Mouse (Mus musculus) 3134 (cell line): Measurements from ENCODE around the gene Krt33a.

Source experiments
- DNase-seq: peaks from one replicate; pipeline ENCODE4 v3.0.0-alpha.2; 2011; ENCODE audit warnings: low spot score; ENCODE audit not compliant: insufficient read length; ENCODE audit errors: extremely low read depth

Gene Krt33a

DNA sequence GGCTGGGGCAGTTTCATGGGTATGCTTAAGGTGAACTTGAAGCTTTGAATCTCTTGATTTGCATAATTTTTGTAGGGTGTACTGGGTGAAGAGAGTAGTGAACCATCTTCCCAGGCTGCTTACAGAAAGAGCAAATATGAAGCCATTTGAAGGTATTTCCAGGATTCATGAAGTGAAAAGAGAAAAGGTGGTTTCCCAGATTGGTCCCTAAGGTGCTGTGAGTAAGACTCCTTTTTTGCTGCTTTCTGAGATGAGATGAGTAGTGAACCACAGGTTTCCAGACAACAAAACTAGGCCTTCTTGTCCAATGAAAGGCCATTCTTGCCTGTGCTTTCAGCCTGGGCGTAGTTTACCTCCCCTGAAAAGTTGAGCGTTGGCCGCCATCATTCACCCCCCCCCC is 27.5 kb downstream of the Krt33a start:
- DNase-seq = no peak

DNA sequence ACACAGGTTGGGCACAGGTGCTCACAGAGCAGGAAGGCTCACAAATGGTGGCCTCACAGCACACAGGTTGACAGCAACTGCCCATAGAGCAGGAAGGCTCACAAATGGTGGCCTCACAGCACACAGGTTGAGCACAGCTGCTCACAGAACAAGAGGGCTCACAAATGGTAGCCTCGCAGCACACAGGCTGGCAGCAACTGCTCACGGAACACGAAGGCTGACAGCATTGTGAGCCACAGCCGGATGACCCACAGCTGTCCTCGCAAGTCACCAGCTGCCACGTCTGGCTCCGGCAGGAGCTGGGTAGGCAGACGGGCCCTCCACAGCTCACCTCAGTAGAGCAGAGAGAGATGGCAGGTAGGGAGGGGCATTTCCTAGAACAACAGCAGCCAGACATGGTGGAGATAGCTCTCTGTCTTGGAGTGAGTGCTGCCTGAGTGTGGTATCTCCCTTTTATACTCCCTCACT is 29.8 kb downstream of the Krt33a start, which contains the start of gene Krtap16-1:
TSS of gene Krtap16-1 (minus strand) at position 418 of the 468 bp plus-strand sequence.
- no peak for DNase-seq

DNA sequence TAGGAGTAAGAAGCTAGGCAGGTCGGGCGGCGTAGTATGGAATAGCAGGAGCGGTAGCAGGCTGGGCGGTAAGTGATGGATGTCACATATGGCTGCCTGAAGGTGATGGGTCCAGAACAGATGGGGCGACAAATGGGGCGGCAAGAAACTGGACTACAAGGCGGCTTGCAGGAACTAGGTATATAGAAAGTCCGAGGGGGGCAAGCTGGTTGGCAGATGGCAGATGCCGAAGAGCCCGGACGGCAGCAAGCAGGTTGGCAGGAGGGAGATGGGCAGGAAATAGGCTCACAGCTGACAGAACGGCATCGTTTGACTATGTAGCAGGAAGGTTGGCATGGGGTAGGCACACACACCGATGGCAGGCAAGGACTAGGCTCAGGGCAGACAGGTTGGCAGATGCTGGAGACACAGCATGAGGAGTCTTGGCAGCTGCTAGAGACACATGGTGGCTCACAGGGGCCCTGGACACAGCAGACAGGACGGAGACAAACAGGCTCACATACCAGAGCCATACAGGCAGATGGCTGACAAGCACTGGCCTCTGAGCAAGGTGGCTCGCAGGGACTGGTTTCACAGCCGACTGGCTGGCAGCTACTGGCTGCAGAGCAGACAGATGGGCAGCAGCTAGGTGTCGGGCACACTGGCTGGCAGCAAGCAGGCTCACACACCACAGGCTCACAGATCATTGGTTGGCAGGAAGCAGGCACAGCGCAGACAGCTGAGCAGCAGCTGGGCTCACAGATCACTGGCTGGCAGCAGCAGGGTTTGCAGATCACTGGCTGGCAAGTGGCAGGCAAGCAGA is 30.5 kb downstream of the Krt33a start:
- DNase-seq = no peak

DNA sequence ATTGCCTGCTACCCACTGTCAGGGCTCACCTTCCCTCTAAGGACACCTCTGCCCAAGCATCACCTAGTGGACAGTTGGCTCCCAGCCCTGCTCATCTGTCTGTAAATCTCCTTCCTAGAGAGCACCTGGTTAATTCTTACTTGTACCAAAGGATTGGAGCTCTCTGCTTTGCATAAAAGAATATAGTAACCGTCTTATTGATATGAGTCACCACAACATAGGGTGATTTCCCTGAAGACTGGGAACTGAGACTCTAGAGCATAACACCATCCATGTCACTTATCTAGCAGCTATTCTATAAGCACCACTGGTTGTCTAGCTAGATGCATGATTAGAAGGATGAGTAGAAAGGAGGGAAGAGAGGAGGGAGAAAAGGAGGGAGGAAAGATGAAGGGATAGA is 32.6 kb downstream of the Krt33a start:
- DNase-seq = no peak

DNA sequence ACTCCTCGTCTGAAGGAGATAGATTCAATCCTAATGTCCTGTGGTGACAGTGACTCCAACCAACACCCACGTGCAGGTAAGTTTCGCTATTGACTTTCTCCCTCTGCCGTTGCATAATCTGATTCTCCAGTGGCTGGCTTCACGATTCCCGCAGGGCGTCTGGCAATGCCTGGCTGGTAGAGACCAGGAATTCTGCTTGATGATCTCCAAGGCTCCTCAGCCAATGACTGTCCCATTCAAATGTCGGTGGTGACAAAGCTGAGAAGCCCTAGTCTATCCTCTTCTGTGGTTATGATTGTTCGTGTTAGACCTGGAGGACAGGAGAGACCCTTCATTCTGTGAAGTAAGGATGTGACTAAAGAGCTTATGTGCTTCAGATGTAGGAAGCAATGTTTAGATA is 33.3 kb downstream of the Krt33a start:
- no peak for DNase-seq

DNA sequence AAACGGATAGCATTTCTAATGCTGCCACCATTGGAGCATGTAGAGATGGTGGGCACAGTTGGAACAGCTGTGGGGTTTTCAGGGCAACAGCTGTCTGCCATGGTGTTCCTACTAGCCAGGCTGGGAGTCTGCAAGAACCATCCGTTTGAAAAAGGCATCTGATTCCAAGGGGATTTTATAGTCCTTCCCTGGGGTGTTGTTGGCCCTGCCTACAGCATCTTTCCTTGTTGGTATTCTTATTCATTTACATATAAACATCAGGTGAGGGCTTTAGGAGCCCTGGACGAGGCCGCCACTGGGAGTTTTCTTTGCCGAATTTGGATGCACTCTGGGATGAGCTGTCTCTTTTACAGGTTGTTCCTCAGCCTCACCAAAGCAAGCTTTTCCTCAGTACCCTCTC is 37.1 kb downstream of the Krt33a start, which contains the start of gene Krtap29-1:
TSS of gene Krtap29-1 (minus strand) at position 101 of the 400 bp plus-strand sequence.
- DNase-seq = no peak

DNA sequence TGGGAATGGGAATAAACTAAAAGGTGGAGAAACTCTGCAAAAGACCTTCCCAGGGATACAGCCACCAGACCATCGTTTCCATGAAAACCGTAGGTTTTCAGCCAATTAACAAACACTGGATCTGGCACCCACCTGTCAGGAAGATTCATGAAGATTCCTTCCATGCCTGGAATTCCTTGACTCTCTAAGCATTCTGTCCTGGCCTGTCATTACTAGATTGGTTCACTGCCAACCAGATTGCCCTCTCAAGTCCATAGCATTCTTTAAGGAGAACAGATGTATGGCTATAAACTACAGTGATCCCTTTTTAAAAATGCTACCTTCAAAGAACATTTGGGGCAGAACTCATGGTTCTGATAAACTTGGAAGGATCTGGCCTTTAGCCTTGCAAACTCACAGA is 50.1 kb downstream of the Krt33a start:
- DNase-seq = no peak

DNA sequence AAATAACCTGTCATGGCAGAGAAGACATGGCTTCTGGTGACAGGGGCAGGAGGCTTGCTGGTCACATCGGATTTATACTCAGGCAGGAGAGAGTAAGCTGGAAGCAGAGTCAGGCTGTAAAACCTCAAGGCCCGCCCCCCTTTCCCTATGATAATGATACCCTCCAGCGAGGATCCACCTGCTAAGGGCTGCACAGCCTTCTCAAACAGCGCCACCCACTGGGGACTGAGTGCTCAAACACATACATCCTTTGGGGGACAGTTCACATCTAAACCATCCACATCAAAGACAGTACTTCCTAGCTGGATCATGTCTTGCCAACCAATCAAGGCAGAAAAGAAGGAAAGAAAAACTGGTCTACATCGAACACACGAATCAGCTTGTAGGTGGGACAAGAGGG is 51.8 kb downstream of the Krt33a start:
- no peak for DNase-seq
